Mouse (Mus musculus): ENCODE results near the gene Gm20521.

Gene Gm20521

GRCm38 (mm10) chr14:54883154-54884021 lies at the start of gene Gm20521, which contains the start of gene Bcl2l2:
Gm20521 (plus strand) TSS chr14:54883441.
Bcl2l2 (plus strand) TSS chr14:54883377.
- DNase-seq: peak; percentile 85

- no peak for DNase-seq
Observed at GRCm38 (mm10) chr14:54843461-54843860, 39.8 kb upstream of the Gm20521 start.

DNA sequence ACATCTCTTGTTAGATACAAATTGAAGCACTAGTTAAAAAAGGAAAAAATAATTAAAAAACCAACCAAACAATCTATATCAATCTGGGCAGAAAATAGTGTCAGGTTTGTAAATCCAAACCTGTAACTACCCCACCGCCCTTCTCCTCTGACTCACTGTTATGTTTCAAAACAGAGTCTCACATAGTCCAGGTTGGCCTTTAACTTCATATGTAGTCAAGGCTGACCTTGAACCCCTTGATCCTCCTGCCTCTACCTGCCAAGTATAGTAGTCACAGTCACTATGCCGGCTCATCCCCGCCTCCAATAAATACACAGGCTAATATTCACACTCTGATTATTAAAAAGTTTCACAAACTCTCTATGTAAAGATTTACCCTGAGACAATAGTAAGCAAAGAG lies 27.5 kb upstream of the Gm20521 start:
- no peak for DNase-seq

DNA sequence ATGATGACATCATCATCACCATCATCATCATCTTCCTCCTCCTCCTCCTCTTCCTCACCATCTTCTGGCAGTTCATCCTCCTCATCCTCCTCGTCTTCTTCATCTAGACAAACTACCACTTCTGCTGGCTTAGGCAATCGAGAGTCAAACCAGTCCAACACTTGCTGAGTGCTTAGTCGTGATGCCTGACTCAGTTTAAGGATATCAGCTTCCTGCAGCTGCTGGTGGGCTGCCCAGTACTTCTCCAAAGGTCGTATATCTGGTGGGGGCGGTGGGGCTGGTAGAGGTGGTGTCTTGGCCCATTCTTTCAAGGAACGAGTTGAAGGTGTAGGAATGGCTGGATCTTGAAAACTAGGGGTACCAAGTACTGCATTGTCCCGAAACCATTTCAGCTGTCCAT lies 26.5 kb upstream of the Gm20521 start:
- no peak for DNase-seq

- DNase-seq: no peak
Observed at GRCm38 (mm10) chr14:54857891-54858290, 25.4 kb upstream of the Gm20521 start.

DNA sequence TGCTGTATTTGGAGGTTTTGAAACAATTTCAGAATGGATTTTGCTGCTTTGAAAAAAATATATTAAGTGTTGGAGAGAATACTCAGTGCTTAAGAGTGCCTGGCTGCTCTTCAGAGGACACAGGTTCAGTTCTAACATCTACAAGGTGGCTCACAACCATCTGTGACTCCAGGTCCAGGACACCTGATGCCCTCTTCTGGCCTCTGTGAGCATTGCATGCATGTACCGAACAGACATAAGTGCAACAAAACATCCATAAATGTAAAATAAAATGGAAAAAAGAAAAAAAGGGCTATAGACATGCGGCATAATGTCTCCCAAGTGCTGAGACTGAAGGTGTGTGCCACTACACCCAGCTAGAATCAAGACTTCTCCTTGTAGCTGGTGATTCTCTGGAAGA lies 22.7 kb upstream of the Gm20521 start:
- DNase-seq: peak; percentile 73

GRCm38 (mm10) chr14:54863501-54864312 lies 19.5 kb upstream of the Gm20521 start:
- peak; percentile 94 for DNase-seq

GRCm38 (mm10) chr14:54864313-54865036 lies 18.8 kb upstream of the Gm20521 start:
- DNase-seq: no peak

GRCm38 (mm10) chr14:54865626-54866025 lies 17.6 kb upstream of the Gm20521 start:
- DNase-seq: no peak

DNA sequence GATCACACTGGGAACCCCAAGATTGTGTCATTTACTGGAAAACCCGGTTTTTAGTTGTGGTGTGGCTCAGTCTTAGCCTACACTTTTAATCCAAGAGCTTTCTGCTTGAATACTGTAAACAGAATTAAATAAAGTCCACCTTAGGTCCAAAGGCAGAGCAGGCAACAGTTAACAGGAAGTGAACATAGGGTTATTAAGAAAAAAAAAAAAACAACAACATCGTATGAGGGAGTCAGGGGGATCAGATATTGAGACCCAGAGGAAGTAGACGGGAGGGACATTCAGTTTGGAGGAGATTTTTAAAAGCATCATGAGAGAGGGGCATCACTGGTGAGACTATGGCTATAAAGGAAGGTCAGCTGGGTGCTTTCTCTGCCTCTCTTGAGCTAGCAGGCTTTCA lies 17.0 kb upstream of the Gm20521 start:
- DNase-seq: no peak

- peak; percentile 20 for DNase-seq
Observed at GRCm38 (mm10) chr14:54866936-54867335, 16.3 kb upstream of the Gm20521 start.

DNA sequence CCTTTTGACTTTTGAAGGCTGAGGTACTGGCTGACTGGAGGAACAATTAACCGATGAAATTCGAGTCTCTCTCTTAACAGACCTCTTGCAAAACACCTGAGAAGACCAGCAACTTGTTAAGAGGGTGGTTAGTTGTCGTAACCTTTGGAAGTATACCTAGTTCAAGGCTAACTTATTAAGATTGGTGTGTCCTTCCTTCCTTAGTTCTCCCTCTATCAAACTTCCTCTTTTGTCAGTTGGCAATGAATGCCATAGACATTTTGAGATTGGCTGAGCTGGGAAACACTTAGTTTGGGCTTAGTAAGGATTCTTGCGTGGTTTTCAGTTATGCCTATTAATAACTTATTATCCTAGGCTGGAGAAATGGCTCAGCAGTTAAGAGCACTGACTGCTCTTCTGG lies 15.2 kb upstream of the Gm20521 start:
- DNase-seq: no peak

- no peak for DNase-seq
Observed at GRCm38 (mm10) chr14:54870861-54871260, 12.4 kb upstream of the Gm20521 start, which contains the start of gene Homez. Homez (minus strand) TSS chr14:54870961.

GRCm38 (mm10) chr14:54874165-54874564 lies 9.1 kb upstream of the Gm20521 start:
- DNase-seq: no peak

GRCm38 (mm10) chr14:54875844-54876538 lies 7.2 kb upstream of the Gm20521 start:
- peak; percentile 47 for DNase-seq

DNA sequence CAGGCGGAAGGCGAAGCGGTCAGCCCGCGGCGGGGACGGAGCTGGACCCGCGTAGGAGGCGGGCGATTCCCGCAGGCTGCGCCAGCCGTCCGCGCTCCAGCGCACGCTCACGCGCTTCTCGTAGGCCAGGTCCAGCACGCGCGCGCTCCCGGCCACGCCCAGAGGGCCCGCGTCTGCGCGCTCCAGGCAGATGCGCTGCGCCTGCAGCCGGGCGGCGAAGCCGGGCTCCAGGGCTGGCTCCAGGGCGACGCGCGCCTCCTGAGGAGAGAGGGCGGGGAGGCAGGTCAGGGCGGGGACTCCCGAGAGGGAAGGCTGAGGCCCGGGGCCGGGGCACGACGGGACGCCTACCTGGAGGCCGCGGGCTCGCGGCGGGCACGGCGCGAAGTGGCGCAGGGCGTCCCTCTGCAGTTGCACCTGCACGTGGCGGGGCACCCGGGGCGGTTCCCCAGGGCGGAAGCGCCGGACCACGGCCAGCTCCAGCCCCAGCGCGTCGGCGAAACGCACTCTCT lies 6.6 kb upstream of the Gm20521 start:
- DNase-seq: peak; percentile 85

DNA sequence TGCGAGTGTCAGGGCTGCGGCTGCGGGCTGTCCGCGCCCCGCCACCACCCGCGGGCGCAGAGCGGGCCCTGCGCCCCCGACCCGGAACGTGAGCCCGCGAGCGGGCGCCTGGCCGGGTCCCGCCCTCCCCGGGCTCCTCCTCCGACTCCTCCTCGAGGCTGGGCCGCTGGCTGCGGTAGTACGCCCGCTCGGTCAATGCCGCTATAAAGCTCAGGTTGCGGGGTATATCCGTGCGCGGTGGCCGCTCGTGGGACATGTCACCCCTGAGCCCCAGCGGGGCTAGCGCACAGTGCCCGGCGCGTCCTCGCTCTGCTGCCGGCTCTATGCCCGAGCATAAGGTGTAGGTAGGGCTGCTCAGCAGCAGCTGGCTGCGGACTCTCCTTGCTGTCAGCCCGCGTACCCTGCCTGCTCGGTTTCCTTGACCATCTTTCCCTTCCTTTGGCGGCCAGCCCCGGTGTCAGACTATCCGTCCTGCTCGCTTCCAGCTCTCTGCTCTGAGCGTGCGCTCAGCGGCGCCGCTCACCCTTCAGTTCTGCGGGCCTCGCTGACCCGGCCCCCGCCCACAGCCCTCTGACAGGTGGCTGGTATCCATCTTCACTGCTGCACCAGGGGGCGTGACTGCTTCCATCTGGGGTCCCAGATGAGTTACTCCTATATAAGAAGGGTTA lies 6.1 kb upstream of the Gm20521 start, which contains the start of gene Ppp1r3e:
Gene Ppp1r3e, minus strand, starts transcription at position 503 of the 668 bp plus-strand sequence.
- DNase-seq: peak; percentile 63

DNA sequence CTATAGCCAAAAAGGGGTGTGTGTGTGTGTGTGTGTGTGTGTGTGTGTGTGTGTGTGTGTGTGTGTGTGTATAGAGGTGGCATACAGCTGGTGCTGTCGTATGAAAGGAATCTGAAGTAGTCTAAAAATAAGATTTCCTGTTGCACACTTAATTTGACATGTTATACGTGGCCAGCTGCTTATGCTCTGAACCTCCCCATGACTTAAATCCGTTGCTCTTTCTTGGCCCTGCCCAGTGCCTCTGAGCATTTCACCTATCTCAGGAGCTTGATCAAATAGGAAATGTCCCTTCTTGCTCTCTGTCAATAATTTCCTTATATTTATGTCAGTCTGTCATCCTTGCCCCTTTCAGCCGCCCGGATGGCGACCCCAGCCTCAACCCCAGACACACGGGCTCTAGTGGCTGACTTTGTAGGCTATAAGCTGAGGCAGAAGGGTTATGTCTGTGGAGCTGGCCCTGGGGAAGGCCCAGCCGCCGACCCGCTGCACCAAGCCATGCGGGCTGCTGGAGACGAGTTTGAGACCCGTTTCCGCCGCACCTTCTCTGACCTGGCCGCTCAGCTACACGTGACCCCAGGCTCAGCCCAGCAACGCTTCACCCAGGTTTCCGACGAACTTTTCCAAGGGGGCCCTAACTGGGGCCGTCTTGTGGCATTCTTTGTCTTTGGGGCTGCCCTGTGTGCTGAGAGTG lies 926 bp downstream of the Gm20521 start:
- DNase-seq: no peak

DNA sequence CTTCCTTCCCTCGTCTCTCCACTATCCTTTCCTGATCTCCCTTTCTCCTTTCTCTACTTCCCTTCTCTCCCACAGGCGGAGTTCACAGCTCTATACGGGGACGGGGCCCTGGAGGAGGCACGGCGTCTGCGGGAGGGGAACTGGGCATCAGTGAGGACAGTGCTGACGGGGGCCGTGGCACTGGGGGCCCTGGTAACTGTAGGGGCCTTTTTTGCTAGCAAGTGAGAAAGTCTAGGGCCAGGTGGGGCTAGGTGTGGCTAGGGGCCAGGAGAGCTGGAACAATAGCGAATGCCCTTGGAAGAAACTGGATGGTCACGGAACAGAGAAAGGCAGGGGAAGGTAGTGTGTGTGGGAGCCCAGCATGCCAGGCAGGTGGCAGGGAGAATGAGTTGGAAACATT lies 2.1 kb downstream of the Gm20521 start:
- no peak for DNase-seq

DNA sequence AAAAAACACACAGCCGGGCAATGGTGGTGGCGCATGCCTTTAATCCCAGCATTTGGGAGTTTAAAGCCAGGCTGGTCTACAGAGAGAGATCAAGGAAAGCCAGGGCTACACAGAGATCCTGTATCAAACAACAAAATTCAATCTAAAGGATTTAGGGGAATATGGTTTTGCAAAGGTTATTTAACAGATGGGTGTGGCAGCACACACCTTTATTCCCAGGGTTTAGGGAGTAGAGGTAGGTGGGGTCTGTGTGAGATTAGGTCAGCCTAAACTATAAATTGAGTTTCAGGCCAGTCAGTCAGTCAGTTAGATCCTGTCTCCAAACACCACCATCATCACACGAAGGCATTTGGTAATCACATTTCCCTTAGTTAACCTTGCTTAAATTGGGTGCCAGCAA lies 9.0 kb downstream of the Gm20521 start, which contains the start of gene Pabpn1:
Gene Pabpn1, plus strand, starts transcription at position 301 of the 400 bp plus-strand sequence.
- DNase-seq: no peak
